Mouse (Mus musculus) bone marrow, adult 2 months (tissue): ENCODE data around the gene Psenen.

Source experiments
- CTCF ChIP-seq: fragments of 200-500 bp; IDR thresholded peaks from 2 replicates; pipeline ENCODE4 v1.5.1; 2011; ENCODE audit warnings: low read length, control low read depth; ENCODE audit not compliant: control insufficient read depth, insufficient read depth
- POLR2A ChIP-seq: fragments of 200-500 bp; IDR thresholded peaks from 2 replicates; pipeline ENCODE4 v1.6.1; 2011; ENCODE audit warnings: low read depth, mild to moderate bottlenecking, control low read depth, low read length, borderline replicate concordance; ENCODE audit not compliant: control insufficient read depth

GRCm38 (mm10) chr7:30591605-30591951, 28.2 kb upstream of the Psenen start:
- no peak for TF ChIP-seq CTCF
- TF ChIP-seq POLR2A: no peak
